Mouse (Mus musculus) neural tube, embryonic 14.5 days (tissue): ENCODE measurements around the gene Mon2. TPM values are rescaled to one million over a fixed set of nuclear protein-coding genes. Genes with fewer than 3 reads are reported as not detected.
A peak's percentile ranks its signal among the peaks of the same experiment; 100 is the strongest.

Experiments used
- ATAC-seq: fragments of 200-750 bp; cut with Nextera tagmentation; 2 replicates; pipeline ENCODE4 v1.8.0; 2017; ENCODE audit warnings: low read depth, mild to moderate bottlenecking, moderate TSS enrichment, moderate library complexity
- H3K27ac ChIP-seq: fragments of 300-500 bp; sonication (generic); 2 replicates; pipeline ENCODE4 v1.5.1; 2014; ENCODE audit warnings: low read depth, mild to moderate bottlenecking, control low read depth, low read length, moderate library complexity, mixed read lengths
- H3K27me3 ChIP-seq: fragments of 300-500 bp; sonication (generic); 2 replicates; pipeline ENCODE4 v1.6.1; 2014; ENCODE audit warnings: low read length; ENCODE audit not compliant: control insufficient read depth, insufficient read depth
- H3K36me3 ChIP-seq: fragments of 300-500 bp; sonication (generic); 2 replicates; pipeline ENCODE4 v1.6.1; 2014; ENCODE audit warnings: low read length, mixed read lengths; ENCODE audit not compliant: control insufficient read depth, insufficient read depth
- H3K4me1 ChIP-seq: fragments of 300-500 bp; sonication (generic); 2 replicates; pipeline ENCODE4 v1.6.1; 2014; ENCODE audit warnings: low read length; ENCODE audit not compliant: control insufficient read depth, insufficient read depth
- H3K4me2 ChIP-seq: fragments of 300-500 bp; sonication (generic); 2 replicates; pipeline ENCODE4 v1.6.1; 2014; ENCODE audit warnings: mild to moderate bottlenecking, low read depth, low read length, control low read depth
- H3K4me3 ChIP-seq: fragments of 300-500 bp; sonication (generic); 2 replicates; pipeline ENCODE4 v1.5.1; 2014; ENCODE audit warnings: low read depth, low read length, control low read depth, mixed read lengths
- H3K9ac ChIP-seq: fragments of 300-500 bp; sonication (generic); replicated peaks from 2 replicates; pipeline ENCODE4 v1.6.1; 2014; ENCODE audit warnings: low read depth, mild to moderate bottlenecking, control low read depth, low read length, mixed read lengths
- H3K9me3 ChIP-seq: fragments of 300-500 bp; sonication (generic); 2 replicates; pipeline ENCODE4 v1.6.1; 2016; ENCODE audit warnings: low read length; ENCODE audit not compliant: control insufficient read depth
- WGBS: fragments of 180-500 bp; shearing (Covaris S2); extraction: QIAGEN DNeasy Blood & Tissue Kit; methylation state at CpG from one replicate; pipeline ENCODE4 v1.1.7; 2014; 5-methylcytosine and 5-hydroxymethylcytosine counted together
- polyA plus RNA-seq: library from polyadenylated mRNA; unstranded; fragments of >200 nt; fragmentation: Nextera tagmentation; extraction: Ambion mirVana; gene quantifications from 2 replicates; pipeline ENCODE4 v1.2.1, GENCODE M21; 2014

Mon2 gene
- polyA plus RNA-seq, 1 experiment from 2014 or later, result 34.7 TPM

DNA sequence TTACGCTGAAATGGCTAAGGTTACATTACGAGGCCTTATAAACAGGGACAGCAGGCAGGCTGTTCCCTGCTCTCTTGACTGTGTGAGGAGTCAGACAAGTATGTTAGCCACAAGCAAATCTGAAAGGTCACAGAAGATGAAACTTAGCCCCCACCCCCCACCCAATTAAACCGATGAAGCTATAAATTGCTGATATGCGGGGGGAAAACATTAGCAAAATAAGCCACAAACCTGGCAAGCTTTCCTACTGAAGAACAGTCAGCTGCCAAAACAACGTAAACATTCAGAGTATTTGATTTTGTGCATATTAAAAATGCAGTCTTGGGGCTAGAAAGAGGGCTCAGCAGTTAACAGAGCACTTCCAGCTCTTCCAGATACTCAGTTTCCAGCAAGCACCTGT, 31.8 kb upstream of the Mon2 start:
- ATAC-seq, result no peak
- Histone ChIP-seq H3K9me3 (no peaks in the 10 kb centered on the region), H3K9ac (no peak overlapping the region), H3K4me3 (no peak overlapping the region), H3K4me1 (no peaks in the 10 kb centered on the region), H3K4me2 (no peak overlapping the region), H3K27me3 (no peaks in the 10 kb centered on the region), H3K27ac (no peak overlapping the region), H3K36me3 (peaks cover 6% of the 10 kb centered on the region; the same call in 1 of the 2 replicates)
- 97% methylated on average over 5 of the region's 5 CpGs for WGBS

DNA sequence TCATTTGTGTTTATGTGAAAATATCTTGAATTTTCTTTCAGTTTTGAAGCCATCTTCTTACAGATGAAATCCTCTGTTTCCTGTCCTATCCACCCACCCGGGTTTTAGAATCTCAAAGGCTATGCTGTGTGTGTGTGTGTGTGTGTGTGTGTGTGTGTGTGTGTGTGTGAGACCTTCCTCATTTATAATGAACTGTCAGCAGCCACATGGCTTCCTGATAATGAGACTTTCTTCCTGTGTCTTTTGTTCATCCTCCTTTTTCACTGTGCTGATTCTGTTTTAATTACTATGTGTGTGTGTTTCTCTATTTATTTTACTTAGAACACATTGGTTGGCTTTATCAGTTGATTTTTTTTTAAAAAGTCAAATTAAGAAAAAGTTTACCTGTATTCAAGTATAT, 25.0 kb upstream of the Mon2 start:
- Histone ChIP-seq H3K27me3 (no peaks in the 10 kb centered on the region), H3K27ac (no peak overlapping the region), H3K4me1 (no peaks in the 10 kb centered on the region), H3K36me3 (no peaks in the 10 kb centered on the region), H3K4me3 (no peak overlapping the region), H3K9me3 (no peaks in the 10 kb centered on the region), H3K9ac (no peak overlapping the region), H3K4me2 (no peak overlapping the region)
- 74% methylated on average over 1 of the region's 1 CpGs for WGBS
- ATAC-seq, result no peak

GRCm38 (mm10) chr10:123100584-123100983, 24.3 kb upstream of the Mon2 start:
- WGBS, result 89% methylated on average over 2 of the region's 2 CpGs
- ATAC-seq, result no peak
- Histone ChIP-seq H3K9me3 (no peaks in the 10 kb centered on the region), H3K9ac (no peak overlapping the region), H3K27me3 (no peaks in the 10 kb centered on the region), H3K4me1 (no peaks in the 10 kb centered on the region), H3K36me3 (no peaks in the 10 kb centered on the region), H3K27ac (no peak overlapping the region), H3K4me2 (no peak overlapping the region), H3K4me3 (no peak overlapping the region)

GRCm38 (mm10) chr10:123094504-123094903, 18.2 kb upstream of the Mon2 start:
- Histone ChIP-seq H3K36me3 (no peaks in the 10 kb centered on the region), H3K9me3 (no peaks in the 10 kb centered on the region), H3K4me2 (no peak overlapping the region), H3K27ac (no peak overlapping the region), H3K4me1 (no peaks in the 10 kb centered on the region), H3K27me3 (no peaks in the 10 kb centered on the region), H3K4me3 (no peak overlapping the region), H3K9ac (no peak overlapping the region)
- ATAC-seq, result no peak
- WGBS, result 80% methylated on average over 7 of the region's 7 CpGs

DNA sequence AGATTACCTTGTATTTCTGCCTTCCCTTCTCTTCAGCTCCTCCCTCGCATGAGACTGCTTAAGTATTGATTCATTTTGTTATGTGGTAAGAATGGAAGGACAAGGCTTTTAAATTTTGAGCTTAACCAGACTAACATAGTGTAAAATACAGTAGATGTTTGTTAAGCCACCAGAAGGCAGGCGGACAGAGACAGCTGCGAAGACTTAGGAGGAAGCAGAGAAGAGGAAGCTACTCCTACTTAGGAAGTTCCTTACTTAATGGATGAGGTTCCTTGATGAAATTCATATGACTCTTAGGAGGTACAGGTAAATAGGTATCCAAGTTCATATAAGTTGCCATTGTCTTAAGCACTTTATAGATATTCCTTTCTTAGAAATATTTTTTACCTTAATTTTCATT, 16.3 kb upstream of the Mon2 start:
- Histone ChIP-seq H3K27ac (no peak overlapping the region), H3K36me3 (no peaks in the 10 kb centered on the region), H3K27me3 (no peaks in the 10 kb centered on the region), H3K4me1 (no peaks in the 10 kb centered on the region), H3K9me3 (no peaks in the 10 kb centered on the region), H3K4me2 (no peak overlapping the region), H3K4me3 (no peak overlapping the region), H3K9ac (no peak overlapping the region)
- ATAC-seq, result no peak
- 75% methylated on average over 3 of the region's 3 CpGs for WGBS

- H3K9me3 ChIP-seq, result no peaks in the 10 kb centered on the region
- 33% methylated on average over 5 of the region's 5 CpGs for WGBS
- ATAC-seq, result peak; percentile 61
Measured at GRCm38 (mm10) chr10:123091737-123092136, 15.4 kb upstream of the Mon2 start.

GRCm38 (mm10) chr10:123089425-123089930, 13.2 kb upstream of the Mon2 start:
- no peak overlapping the region for H3K4me2 ChIP-seq
- 78% methylated on average over 12 of the region's 12 CpGs for WGBS

More at GRCm38 (mm10) chr10:123091737-123092136, 15.4 kb upstream of the Mon2 start:
- no peak overlapping the region for H3K9ac ChIP-seq
- H3K36me3 ChIP-seq, result no peaks in the 10 kb centered on the region
- no peak overlapping the region for H3K4me2 ChIP-seq
- no peaks in the 10 kb centered on the region for H3K27me3 ChIP-seq
- H3K4me1 ChIP-seq, result no peaks in the 10 kb centered on the region
- no peak overlapping the region for H3K27ac ChIP-seq
- no peak overlapping the region for H3K4me3 ChIP-seq

GRCm38 (mm10) chr10:123086847-123087246, 10.5 kb upstream of the Mon2 start:
- Histone ChIP-seq H3K36me3 (no peaks in the 10 kb centered on the region), H3K4me3 (no peak overlapping the region), H3K9me3 (no peaks in the 10 kb centered on the region), H3K9ac (no peak overlapping the region), H3K4me1 (no peaks in the 10 kb centered on the region; the same call in 1 of the 2 replicates), H3K27ac (no peak overlapping the region), H3K4me2 (no peak overlapping the region), H3K27me3 (no peaks in the 10 kb centered on the region)
- 81% methylated on average over 2 of the region's 2 CpGs for WGBS
- no peak for ATAC-seq

More at GRCm38 (mm10) chr10:123089425-123089930, 13.2 kb upstream of the Mon2 start:
- no peaks in the 10 kb centered on the region for H3K9me3 ChIP-seq
- no peak overlapping the region for H3K27ac ChIP-seq
- H3K36me3 ChIP-seq, result no peaks in the 10 kb centered on the region
- no peaks in the 10 kb centered on the region for H3K27me3 ChIP-seq
- H3K4me1 ChIP-seq, result no peaks in the 10 kb centered on the region; the same call in 1 of the 2 replicates
- no peak for ATAC-seq
- no peak overlapping the region for H3K9ac ChIP-seq
- H3K4me3 ChIP-seq, result no peak overlapping the region

DNA sequence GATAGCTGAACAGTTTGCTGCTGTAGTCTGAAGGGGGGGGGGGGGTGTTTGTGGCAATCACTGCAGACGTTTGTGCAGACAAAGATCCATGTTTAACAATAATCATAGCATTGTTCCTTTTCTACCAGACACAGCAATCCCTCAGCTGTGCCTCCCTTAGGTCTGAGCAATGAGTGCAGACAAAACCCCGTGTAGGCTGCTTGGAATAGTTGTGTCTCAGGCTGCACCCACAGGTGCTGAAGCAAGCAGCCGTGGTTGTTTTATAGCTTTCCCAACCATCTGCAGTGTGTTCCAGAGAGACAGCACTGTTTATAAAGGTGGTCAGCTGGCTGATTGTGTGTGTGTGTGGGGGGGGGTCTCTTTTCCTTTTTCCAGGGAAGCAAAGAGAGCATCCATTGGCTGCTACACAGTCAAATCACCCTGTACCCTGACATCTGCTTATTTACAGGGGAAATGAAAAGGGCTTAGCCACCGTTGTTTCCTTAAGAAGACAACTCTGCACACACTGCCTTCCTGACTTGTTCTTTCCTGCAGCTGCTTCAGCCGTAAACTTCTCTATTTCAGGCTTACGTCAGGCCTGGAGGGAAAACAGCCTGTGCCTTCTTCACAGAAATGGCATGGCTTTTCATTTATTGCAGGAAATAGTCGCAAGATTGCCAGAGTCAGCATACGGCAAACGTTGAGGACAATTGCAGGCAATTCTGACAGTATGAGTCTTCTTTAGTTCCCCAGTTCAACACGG, 8.8 kb upstream of the Mon2 start:
- H3K9ac ChIP-seq, result no peak overlapping the region
- no peaks in the 10 kb centered on the region; the same call in 1 of the 2 replicates for H3K4me1 ChIP-seq
- no peak overlapping the region for H3K4me3 ChIP-seq
- no peaks in the 10 kb centered on the region for H3K9me3 ChIP-seq
- H3K4me2 ChIP-seq, result no peak overlapping the region
- H3K36me3 ChIP-seq, result no peaks in the 10 kb centered on the region
- 16% methylated on average over 10 of the region's 10 CpGs for WGBS
- H3K27ac ChIP-seq, result 0 out of 2 replicates have a peak overlapping the region, but pooled peaks have one; percentile 22
- no peaks in the 10 kb centered on the region for H3K27me3 ChIP-seq
- 0 out of 2 replicates have a peak, but pooled peaks have one; percentile 24 for ATAC-seq
